Mouse (Mus musculus) heart, adult 2 months (tissue): ENCODE results near the gene Ubxn2a.

Experiments used
- CTCF ChIP-seq: fragments of 200-600 bp; IDR thresholded peaks from 2 replicates; pipeline ENCODE4 v1.8.1; 2022; ENCODE audit warnings: antibody characterized with exemption, mild to moderate bottlenecking, moderate library complexity
- POLR2A ChIP-seq: fragments of 200-500 bp; IDR thresholded peaks from 2 replicates; pipeline ENCODE4 v1.6.1; 2011; ENCODE audit warnings: mild to moderate bottlenecking, low read depth, low read length, control low read depth; ENCODE audit not compliant: insufficient read depth

GRCm38 (mm10) chr12:4889891-4890290, 17.6 kb downstream of the Ubxn2a start:
- no peak for TF ChIP-seq POLR2A
- TF ChIP-seq CTCF: no peak
